Mouse (Mus musculus): Measurements from ENCODE around the gene Sugct. TPM values are rescaled to one million over a fixed set of nuclear protein-coding genes. Genes with fewer than 3 reads are reported as not detected.
"Not testable (repeated sequence)": the region's sequence is repeated elsewhere in the genome, so short reads cannot be mapped to it uniquely, and the experiment has no call there.

Gene Sugct
- polyA plus RNA-seq, 1 experiment from 2014 or later, result 2.1 TPM

- Histone ChIP-seq H3K27ac (replicated peaks; ENCODE audit: low read depth, low read length) (no peak overlapping the region), H3K9ac (replicated peaks; ENCODE audit: low read length) (no peak overlapping the region), H3K4me3 (replicated peaks; ENCODE audit: low read depth, low read length) (no peak overlapping the region), H3K9me3 (ENCODE audit: control insufficient read depth, low read length) (no peaks in the 10 kb centered on the region), H3K4me1 (ENCODE audit: control insufficient read depth, insufficient read depth, low read length) (no peaks in the 10 kb centered on the region), H3K4me2 (ENCODE audit: low read length) (no peak overlapping the region), H3K27me3 (ENCODE audit: control insufficient read depth, insufficient read depth, low read length) (no peaks in the 10 kb centered on the region), H3K36me3 (ENCODE audit: control insufficient read depth, insufficient read depth, low read length) (no peaks in the 10 kb centered on the region)
- 25% methylated on average over 2 of the region's 2 CpGs for WGBS
- ATAC-seq (ENCODE audit: low FRiP score, low TSS enrichment), result no peak
- peak; percentile 64 for DNase-seq
Measured at GRCm38 (mm10) chr13:17581684-17582083, 113.7 kb downstream of the Sugct start.

- ATAC-seq (ENCODE audit: low FRiP score, low TSS enrichment) (no peak), DNase-seq (no peak)
- H3K4me2 ChIP-seq (ENCODE audit: low read length), result no peak overlapping the region
- H3K36me3 ChIP-seq (ENCODE audit: control insufficient read depth, insufficient read depth, low read length), result no peaks in the 10 kb centered on the region
- H3K4me1 ChIP-seq (ENCODE audit: control insufficient read depth, insufficient read depth, low read length), result no peaks in the 10 kb centered on the region
- 93% methylated on average over 3 of the region's 3 CpGs for WGBS
- H3K9ac ChIP-seq (replicated peaks; ENCODE audit: low read length), result no peak overlapping the region
- H3K27ac ChIP-seq (replicated peaks; ENCODE audit: low read depth, low read length), result no peak overlapping the region
- H3K27me3 ChIP-seq (ENCODE audit: control insufficient read depth, insufficient read depth, low read length), result no peaks in the 10 kb centered on the region
- no peaks in the 10 kb centered on the region for H3K9me3 ChIP-seq (ENCODE audit: control insufficient read depth, low read length)
- no peak overlapping the region for H3K4me3 ChIP-seq (replicated peaks; ENCODE audit: low read depth, low read length)
Measured at GRCm38 (mm10) chr13:17559357-17559756, 136.0 kb downstream of the Sugct start.

- ATAC-seq (ENCODE audit: low FRiP score, low TSS enrichment) (no peak), DNase-seq (no peak)
- H3K27me3 ChIP-seq (ENCODE audit: control insufficient read depth, insufficient read depth, low read length), result no peaks in the 10 kb centered on the region
- H3K27ac ChIP-seq (replicated peaks; ENCODE audit: low read depth, low read length), result no peak overlapping the region
- H3K4me2 ChIP-seq (ENCODE audit: low read length), result no peak overlapping the region
- no peak overlapping the region for H3K4me3 ChIP-seq (replicated peaks; ENCODE audit: low read depth, low read length)
- H3K36me3 ChIP-seq (ENCODE audit: control insufficient read depth, insufficient read depth, low read length), result no peaks in the 10 kb centered on the region
- no peak overlapping the region for H3K9ac ChIP-seq (replicated peaks; ENCODE audit: low read length)
- 80% methylated on average over 1 of the region's 1 CpGs for WGBS
- H3K4me1 ChIP-seq (ENCODE audit: control insufficient read depth, insufficient read depth, low read length), result no peaks in the 10 kb centered on the region
- H3K9me3 ChIP-seq (ENCODE audit: control insufficient read depth, low read length), result no peaks in the 10 kb centered on the region
Measured at GRCm38 (mm10) chr13:17536341-17536740, 159.0 kb downstream of the Sugct start.

- no peak overlapping the region for H3K4me3 ChIP-seq (replicated peaks; ENCODE audit: low read depth, low read length)
- H3K9ac ChIP-seq (replicated peaks; ENCODE audit: low read length), result no peak overlapping the region
- WGBS, result 71% methylated on average over 4 of the region's 4 CpGs
- no peak for ATAC-seq (ENCODE audit: low FRiP score, low TSS enrichment)
- H3K4me2 ChIP-seq (ENCODE audit: low read length), result no peak overlapping the region
- no peaks in the 10 kb centered on the region for H3K27me3 ChIP-seq (ENCODE audit: control insufficient read depth, insufficient read depth, low read length)
- H3K9me3 ChIP-seq (ENCODE audit: control insufficient read depth, low read length), result no peaks in the 10 kb centered on the region
- no peaks in the 10 kb centered on the region for H3K4me1 ChIP-seq (ENCODE audit: control insufficient read depth, insufficient read depth, low read length)
- DNase-seq, result no peak
- no peaks in the 10 kb centered on the region for H3K36me3 ChIP-seq (ENCODE audit: control insufficient read depth, insufficient read depth, low read length)
- H3K27ac ChIP-seq (replicated peaks; ENCODE audit: low read depth, low read length), result no peak overlapping the region
Measured at GRCm38 (mm10) chr13:17534871-17535270, 160.5 kb downstream of the Sugct start.

- 76% methylated on average over 4 of the region's 4 CpGs for WGBS
- Histone ChIP-seq H3K4me2 (ENCODE audit: low read length) (no peak overlapping the region), H3K4me3 (replicated peaks; ENCODE audit: low read depth, low read length) (no peak overlapping the region), H3K36me3 (ENCODE audit: control insufficient read depth, insufficient read depth, low read length) (no peaks in the 10 kb centered on the region), H3K4me1 (ENCODE audit: control insufficient read depth, insufficient read depth, low read length) (no peaks in the 10 kb centered on the region), H3K27ac (replicated peaks; ENCODE audit: low read depth, low read length) (no peak overlapping the region), H3K9me3 (ENCODE audit: control insufficient read depth, low read length) (no peaks in the 10 kb centered on the region), H3K27me3 (ENCODE audit: control insufficient read depth, insufficient read depth, low read length) (no peaks in the 10 kb centered on the region), H3K9ac (replicated peaks; ENCODE audit: low read length) (no peak overlapping the region)
- DNase-seq (no peak), ATAC-seq (ENCODE audit: low FRiP score, low TSS enrichment) (no peak)
Measured at GRCm38 (mm10) chr13:17534469-17534868, 160.9 kb downstream of the Sugct start.

- H3K4me3 ChIP-seq (replicated peaks; ENCODE audit: low read depth, low read length), result no peak overlapping the region
- H3K9me3 ChIP-seq (ENCODE audit: control insufficient read depth, low read length), result no peaks in the 10 kb centered on the region
- no peak overlapping the region for H3K4me2 ChIP-seq (ENCODE audit: low read length)
- no peaks in the 10 kb centered on the region for H3K4me1 ChIP-seq (ENCODE audit: control insufficient read depth, insufficient read depth, low read length)
- ATAC-seq (ENCODE audit: low FRiP score, low TSS enrichment) (no peak), DNase-seq (no peak)
- no peak overlapping the region for H3K27ac ChIP-seq (replicated peaks; ENCODE audit: low read depth, low read length)
- H3K27me3 ChIP-seq (ENCODE audit: control insufficient read depth, insufficient read depth, low read length), result no peaks in the 10 kb centered on the region
- H3K36me3 ChIP-seq (ENCODE audit: control insufficient read depth, insufficient read depth, low read length), result no peaks in the 10 kb centered on the region
- WGBS, result 84% methylated on average over 4 of the region's 4 CpGs
- H3K9ac ChIP-seq (replicated peaks; ENCODE audit: low read length), result no peak overlapping the region
Measured at GRCm38 (mm10) chr13:17511184-17511778, 184.1 kb downstream of the Sugct start.

- Histone ChIP-seq H3K4me3 (replicated peaks; ENCODE audit: low read depth, low read length) (no peak overlapping the region), H3K9ac (replicated peaks; ENCODE audit: low read length) (no peak overlapping the region), H3K9me3 (ENCODE audit: control insufficient read depth, low read length) (no peaks in the 10 kb centered on the region), H3K27ac (replicated peaks; ENCODE audit: low read depth, low read length) (no peak overlapping the region), H3K4me1 (ENCODE audit: control insufficient read depth, insufficient read depth, low read length) (no peaks in the 10 kb centered on the region), H3K27me3 (ENCODE audit: control insufficient read depth, insufficient read depth, low read length) (no peaks in the 10 kb centered on the region), H3K4me2 (ENCODE audit: low read length) (no peak overlapping the region), H3K36me3 (ENCODE audit: control insufficient read depth, insufficient read depth, low read length) (no peaks in the 10 kb centered on the region)
- WGBS, result 68% methylated on average over 1 of the region's 1 CpGs
- ATAC-seq (ENCODE audit: low FRiP score, low TSS enrichment) (no peak), DNase-seq (no peak)
Measured at GRCm38 (mm10) chr13:17494936-17495335, 200.4 kb downstream of the Sugct start.

- Histone ChIP-seq H3K4me1 (ENCODE audit: control insufficient read depth, insufficient read depth, low read length) (no peaks in the 10 kb centered on the region), H3K9ac (replicated peaks; ENCODE audit: low read length) (no peak overlapping the region), H3K4me3 (replicated peaks; ENCODE audit: low read depth, low read length) (no peak overlapping the region), H3K27me3 (ENCODE audit: control insufficient read depth, insufficient read depth, low read length) (no peaks in the 10 kb centered on the region), H3K9me3 (ENCODE audit: control insufficient read depth, low read length) (no peaks in the 10 kb centered on the region), H3K36me3 (ENCODE audit: control insufficient read depth, insufficient read depth, low read length) (no peaks in the 10 kb centered on the region), H3K27ac (replicated peaks; ENCODE audit: low read depth, low read length) (no peak overlapping the region), H3K4me2 (ENCODE audit: low read length) (no peak overlapping the region)
- no peak for DNase-seq
- WGBS, result 85% methylated on average over 5 of the region's 5 CpGs
- ATAC-seq (ENCODE audit: low FRiP score, low TSS enrichment), result no peak
Measured at GRCm38 (mm10) chr13:17494056-17494574, 201.2 kb downstream of the Sugct start.

- H3K36me3 ChIP-seq (ENCODE audit: control insufficient read depth, insufficient read depth, low read length); H3K27me3 ChIP-seq (ENCODE audit: control insufficient read depth, insufficient read depth, low read length); H3K4me2 ChIP-seq (ENCODE audit: low read length); H3K27ac ChIP-seq (replicated peaks; ENCODE audit: low read depth, low read length); H3K4me3 ChIP-seq (replicated peaks; ENCODE audit: low read depth, low read length); H3K4me1 ChIP-seq (ENCODE audit: control insufficient read depth, insufficient read depth, low read length); H3K9me3 ChIP-seq (ENCODE audit: control insufficient read depth, low read length); H3K9ac ChIP-seq (replicated peaks; ENCODE audit: low read length); ATAC-seq (ENCODE audit: low FRiP score, low TSS enrichment); DNase-seq: not testable (repeated sequence)
- WGBS, result 23% methylated on average over 1 of the region's 1 CpGs
Measured at GRCm38 (mm10) chr13:17457981-17458380, 237.4 kb downstream of the Sugct start.

Data from midbrain, embryonic 14.5 days (tissue).